Mouse (Mus musculus): ENCODE measurements at regions not wholly inside any gene's neighbourhood (a gene's known extent, or its start where the extent isn't known, plus 50 kb on each side); places are given as distances from the start of the nearest gene placed in this dataset.

DNA sequence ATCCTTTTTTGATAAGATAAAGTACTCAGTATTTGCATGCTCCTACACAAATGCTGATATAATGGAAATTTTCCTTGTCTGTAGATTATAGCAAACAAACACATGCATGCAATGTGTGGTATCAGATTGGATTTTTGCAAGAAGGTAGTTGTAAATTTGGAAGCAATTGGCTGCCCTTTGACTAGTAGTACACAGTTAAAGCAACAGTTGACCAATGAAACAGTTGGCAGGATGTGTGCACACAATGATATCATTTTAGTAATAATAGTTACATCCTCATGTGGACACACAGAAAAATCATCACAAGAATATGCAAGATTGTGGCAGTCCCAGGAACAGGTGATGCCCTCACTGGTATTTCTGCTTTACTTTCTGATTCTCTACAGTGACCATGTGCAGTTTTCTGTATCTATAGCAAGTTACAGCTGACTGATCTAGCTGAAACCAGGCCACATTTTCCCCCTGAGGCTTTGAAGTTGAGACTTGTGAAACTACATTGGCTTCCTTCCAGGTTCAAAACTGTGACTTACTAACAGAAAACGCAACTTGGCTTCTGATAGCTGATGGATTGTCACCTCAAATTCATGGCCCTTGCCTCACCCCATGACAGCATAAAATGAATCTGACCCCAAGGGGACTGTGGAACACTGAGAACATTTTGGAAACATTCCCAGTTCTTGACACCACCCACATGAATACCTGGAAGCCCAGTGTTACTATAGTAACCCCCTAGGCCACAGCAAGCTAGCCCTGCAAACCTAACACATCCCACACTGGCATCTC lies 136.3 kb upstream of the Gm37988 start:
- no peak for DNase-seq (ENCODE audit: low read depth, low spot score)
- WGBS = 11% methylated on average over 1 of the region's 1 CpGs

DNA sequence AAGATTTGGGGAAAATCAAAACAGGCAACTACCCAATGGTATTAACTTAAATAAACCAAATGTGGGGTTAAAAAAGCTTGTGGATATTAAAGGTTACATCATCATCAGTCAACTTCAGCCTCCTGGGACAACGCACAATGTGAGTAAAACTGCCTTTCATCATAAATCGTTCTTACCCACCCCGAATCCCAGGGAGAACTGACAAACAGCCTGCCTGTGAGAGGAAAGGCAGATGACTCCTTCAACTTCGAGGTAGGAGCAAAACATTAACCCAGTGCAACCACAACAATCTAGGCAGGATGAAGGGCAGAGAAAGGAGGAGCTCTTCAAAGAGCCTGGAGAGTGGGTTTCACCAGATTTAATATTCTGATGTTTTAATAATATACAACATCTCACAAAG lies 135.3 kb upstream of the Gm37988 start:
- 11% methylated on average over 4 of the region's 4 CpGs for WGBS
- DNase-seq (ENCODE audit: low read depth, low spot score) = no peak

DNA sequence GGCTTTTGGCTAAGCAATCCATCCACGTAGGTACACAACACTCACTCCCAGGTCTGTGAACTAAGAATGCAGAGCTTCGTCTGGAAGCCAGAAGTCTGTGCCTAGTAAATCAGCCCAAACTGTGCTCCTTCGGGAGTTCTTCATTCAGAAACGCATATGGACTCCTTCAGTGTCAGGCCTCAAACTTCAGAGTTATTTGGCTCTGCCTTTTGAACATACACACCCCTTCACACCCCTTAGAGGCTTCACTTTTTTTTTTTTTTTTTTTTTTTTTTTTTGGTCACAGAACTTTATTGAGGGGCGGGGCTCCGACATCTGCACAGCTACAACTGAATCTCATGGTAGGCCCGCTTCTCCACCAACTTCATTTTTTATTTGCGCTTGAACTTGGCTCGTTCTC lies 120.1 kb upstream of the Gm37988 start:
- DNase-seq (ENCODE audit: low read depth, low spot score) = no peak
- WGBS = 82% methylated on average over 9 of the region's 9 CpGs

DNA sequence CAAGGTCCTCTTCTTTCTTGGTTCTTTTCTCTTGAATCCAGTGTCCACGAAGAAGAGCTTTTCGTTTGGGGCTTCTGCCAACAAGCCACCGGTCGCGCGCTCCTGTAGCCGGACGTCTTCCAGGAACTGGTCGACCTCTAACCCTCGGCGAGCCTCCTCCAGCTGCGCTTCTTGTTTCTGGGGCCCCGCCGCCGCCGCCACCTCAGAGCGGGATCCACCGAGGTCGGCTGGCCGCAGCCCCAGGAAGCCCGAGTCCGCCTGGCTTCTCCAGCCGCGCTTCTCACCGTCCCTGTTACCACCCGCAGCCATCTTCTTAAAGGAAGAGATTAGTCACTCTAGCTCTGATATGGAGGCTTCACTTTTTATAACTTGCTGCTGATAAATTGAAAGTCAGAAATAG lies 118.6 kb upstream of the Gm37988 start:
- DNase-seq (ENCODE audit: low read depth, low spot score) = no peak
- WGBS = 42% methylated on average over 26 of the region's 26 CpGs

GRCm38 (mm10) chr1:4703316-4703715 lies 104.4 kb upstream of the Gm37988 start:
- DNase-seq (ENCODE audit: low read depth, low spot score) = no peak
- WGBS = 73% methylated on average over 3 of the region's 3 CpGs

- no peak for DNase-seq (ENCODE audit: low read depth, low spot score)
- WGBS = 75% methylated on average over 6 of the region's 6 CpGs
These were observed 101.5 kb upstream of the Gm37988 start for GRCm38 (mm10) chr1:4706171-4706570.

GRCm38 (mm10) chr1:4722333-4722931 lies 85.3 kb upstream of the Gm37988 start:
- 51% methylated on average over 10 of the region's 10 CpGs for WGBS
- no peak for DNase-seq (ENCODE audit: low read depth, low spot score)
